Mouse (Mus musculus) G1E (cell line): ENCODE measurements around the gene Gimap1.

Source experiments
- CTCF ChIP-seq: IDR thresholded peaks from 2 replicates; pipeline ENCODE4 v1.5.1; 2012; ENCODE audit warnings: low read depth, low read length, inconsistent platforms, mixed read lengths
- POLR2AphosphoS5 ChIP-seq: IDR thresholded peaks from 2 replicates; pipeline ENCODE4 v1.6.1; 2012; ENCODE audit warnings: low read depth, low read length, inconsistent platforms; ENCODE audit not compliant: insufficient replicate concordance
- TAL1 ChIP-seq: conservative IDR thresholded peaks from 2 replicates; pipeline ENCODE4 v1.6.1; 2012; ENCODE audit warnings: low read depth, low read length, inconsistent platforms, mixed read lengths

GRCm38 (mm10) chr6:48740501-48741169 lies 1.8 kb downstream of the Gimap1 start:
- TF ChIP-seq CTCF (no peak), TAL1 (no peak), POLR2AphosphoS5 (no peak)
